Mouse (Mus musculus) Muller cell, postnatal 12 days (primary cell): ENCODE measurements around the gene Prss47.

Source experiments
- DNase-seq: peaks from one replicate; pipeline ENCODE4 v3.0.0-alpha.2; 2015; ENCODE audit errors: inconsistent ontology term

The Prss47 gene

DNA sequence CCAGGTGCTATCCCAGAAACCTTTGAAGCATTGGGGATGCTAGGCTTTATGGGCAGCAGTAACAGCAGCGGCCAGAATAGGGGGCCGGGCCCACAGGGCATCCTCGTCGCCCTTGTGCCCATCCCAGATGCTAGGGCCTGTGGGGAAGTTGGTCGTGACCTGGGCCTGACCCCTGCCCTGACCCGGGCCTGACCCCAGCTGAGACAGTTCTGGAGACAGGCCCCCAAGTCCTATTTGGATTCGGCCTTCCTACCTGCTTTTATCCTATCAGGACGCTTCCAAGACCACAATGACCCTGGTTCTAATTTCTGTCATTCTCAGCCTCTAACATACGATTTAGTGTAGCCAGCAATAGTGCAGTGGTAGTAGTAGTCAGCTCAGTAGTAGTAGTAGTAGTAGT, at the start of gene Prss47:
Gene Prss47, minus strand, starts transcription at position 101 of the 400 bp plus-strand sequence.
- DNase-seq = no peak

DNA sequence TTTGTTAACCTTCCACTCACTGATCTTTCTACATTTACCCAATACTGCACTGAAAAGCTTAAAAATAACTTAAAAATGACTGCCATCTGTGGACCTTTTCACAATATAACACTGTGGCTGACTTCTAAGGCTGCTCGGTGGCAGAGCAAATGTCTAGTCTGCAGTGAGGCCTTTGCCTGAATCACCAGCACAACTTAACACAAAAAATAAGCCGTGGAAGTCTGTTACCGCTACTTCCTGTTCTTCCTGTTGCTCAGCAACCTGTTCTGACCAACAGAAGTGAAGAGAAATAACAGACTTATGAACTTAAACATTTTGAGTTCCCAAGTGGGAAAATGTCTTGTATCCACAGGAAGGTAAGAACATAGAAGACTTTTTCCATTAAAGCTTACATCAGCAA, 48.7 kb upstream of the Prss47 start:
- no peak for DNase-seq

DNA sequence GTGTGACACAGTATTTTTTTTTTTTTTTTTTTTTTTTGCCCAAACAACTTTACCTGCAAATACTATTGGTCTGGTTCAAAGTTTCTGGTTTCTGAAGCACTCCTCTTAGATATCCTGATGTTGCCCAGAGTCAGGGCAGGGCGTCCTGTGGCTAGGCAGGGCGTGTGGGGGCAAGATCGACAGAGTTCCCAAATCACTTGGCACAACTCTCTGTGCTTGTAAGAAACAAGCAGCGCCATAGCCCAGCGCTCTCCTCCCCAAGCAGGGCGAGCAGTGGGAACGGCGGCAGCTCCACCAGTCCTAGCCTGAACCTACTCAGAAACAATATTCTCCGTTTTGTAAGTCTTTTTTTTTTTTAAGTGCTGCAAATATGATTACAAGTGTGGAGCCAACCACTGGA, 48.1 kb upstream of the Prss47 start:
- DNase-seq = no peak

DNA sequence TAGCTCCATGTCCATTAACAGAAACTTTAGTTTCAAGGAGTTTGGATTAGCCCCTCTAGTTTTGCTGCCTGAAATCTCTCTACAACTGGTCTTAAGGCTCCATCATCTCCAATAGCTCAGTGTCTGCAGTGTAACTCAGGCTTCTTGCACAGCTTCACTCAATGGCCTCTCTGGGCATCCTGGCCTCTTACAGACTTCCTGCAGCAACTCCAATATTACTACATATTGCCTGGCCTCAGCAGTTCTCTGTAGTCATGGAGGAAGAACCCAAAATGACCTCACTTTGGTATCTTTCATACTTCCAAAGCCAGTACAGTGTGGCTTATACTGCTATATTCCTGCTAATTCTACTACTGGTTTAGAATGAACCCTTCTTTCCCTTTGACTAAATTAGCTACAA, 44.5 kb upstream of the Prss47 start:
- DNase-seq = no peak

DNA sequence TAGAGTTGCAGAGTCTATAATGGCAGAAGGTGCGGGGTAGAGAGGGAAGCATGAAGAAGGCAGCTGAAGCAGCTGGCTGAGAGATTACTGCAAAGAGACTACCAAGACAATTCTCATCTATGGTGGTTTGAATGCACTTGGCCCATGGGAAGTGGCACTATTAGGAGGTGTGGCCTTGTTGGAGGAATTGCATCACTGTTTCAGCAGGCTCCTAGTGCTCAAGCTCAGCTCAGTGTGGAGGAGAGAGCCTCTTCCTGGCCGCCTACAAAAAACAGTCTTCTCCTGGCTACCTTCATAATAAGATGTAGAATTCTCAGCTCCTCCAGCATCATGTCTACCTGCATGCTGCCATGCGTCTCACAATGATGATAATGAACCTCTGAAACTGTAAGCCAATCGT, 43.4 kb upstream of the Prss47 start:
- no peak for DNase-seq

DNA sequence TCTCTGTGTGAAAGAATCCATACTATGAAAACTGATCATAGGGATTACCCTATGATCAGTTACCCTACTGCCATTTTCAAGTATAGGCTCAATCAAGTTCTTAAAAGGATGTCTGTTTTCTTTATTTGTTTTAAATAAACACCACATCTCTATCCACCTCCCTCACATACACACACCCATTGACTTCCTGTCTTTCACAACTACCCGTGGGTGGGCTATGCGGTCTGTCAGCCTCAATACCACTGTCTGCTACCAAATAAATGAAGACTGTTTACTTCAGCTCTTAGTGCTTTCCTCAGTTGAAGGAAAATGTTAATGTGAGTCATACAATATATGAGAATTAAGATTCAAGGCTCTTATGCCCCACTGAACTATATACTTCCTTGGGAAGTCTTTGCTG, 17.4 kb upstream of the Prss47 start:
- no peak for DNase-seq

DNA sequence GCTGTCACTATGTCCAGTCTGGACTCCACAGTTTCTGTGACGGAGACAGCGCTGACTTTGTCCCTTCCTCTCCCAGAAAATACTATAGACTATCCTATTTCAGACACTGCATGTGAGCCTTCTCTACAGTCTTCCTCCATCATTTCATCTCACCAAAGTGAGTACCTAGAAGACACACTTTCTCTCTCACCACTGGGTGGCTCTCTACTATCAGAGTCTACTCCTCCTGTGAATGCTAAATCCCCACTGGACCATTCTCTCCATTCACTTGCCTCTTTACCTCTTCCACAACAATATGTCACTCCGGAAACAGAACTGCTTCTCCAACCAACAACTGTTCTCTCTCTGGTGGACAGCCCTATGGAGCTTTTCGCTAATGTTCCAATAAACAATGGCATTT, 17.5 kb downstream of the Prss47 start:
- no peak for DNase-seq

DNA sequence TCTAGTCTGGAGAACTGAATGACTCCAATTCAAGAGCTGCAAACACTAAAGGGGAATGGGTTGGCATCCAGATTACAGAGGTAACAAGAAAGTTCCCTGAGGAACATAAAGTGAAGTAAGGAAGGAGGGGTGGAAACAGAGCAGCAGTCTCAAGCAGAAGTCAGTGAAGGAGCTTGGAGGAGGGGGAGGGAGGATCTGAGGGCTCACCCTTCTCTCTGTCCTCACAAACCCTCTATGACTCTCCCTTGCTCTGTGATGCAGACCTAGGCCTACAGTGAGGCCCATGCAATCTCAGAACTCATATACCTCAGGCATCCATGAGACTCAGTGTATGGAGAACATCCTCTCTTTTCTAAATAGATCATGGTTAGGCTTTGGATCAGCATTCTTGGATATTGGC, 19.8 kb downstream of the Prss47 start, which contains the start of gene Spata31d1c:
Gene Spata31d1c, plus strand, starts transcription at position 301 of the 400 bp plus-strand sequence.
- no peak for DNase-seq

DNA sequence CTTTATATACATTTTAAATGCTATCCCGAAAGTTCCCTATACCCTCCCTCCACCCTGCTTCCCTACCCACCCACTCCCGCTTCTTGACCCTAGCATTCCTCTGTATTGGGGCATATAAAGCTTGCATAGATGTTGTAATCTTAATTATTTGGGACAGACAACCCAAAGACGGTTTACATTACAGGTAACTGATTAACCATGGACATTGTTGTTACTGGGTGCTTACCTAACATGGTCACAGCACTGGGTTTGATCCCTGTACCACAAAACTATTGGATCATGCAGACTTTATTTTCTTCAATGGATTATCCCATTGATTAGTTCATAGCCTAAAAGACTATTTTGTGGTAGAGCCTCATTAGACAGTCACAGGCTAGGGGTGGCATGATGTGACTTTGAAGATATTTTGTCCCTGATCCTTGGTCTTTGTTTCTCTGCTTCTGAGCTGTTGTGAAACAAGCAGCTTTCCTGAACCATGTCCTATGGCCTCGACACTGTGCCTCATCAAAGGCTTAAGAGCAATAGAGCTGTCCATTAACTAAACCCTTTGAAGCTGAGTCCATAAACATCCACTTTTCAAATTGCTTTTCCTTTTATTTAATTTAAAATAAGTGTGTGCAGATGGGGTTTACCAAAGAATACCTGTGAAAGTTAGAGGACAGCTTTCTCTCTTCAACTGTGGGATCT, 41.4 kb downstream of the Prss47 start:
- no peak for DNase-seq

DNA sequence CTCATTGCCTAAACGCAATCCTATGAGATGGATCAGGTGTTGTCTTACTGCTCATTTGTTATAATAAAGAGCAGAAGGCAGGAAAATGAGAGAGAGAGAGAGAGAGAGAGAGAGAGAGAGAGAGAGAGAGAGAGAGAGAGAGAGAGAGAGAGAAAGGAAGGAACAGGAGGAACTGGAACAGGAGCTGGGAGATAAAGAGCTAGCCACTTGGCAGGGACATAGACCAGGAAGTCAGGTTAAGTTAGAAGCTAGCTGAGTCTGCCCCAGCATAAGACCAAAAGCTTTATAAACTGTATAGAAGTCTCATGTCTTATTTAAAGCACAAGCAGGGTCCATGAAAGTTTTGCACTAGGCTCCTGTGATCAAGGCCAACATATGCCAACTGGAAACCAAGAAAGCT, 44.6 kb downstream of the Prss47 start:
- no peak for DNase-seq

DNA sequence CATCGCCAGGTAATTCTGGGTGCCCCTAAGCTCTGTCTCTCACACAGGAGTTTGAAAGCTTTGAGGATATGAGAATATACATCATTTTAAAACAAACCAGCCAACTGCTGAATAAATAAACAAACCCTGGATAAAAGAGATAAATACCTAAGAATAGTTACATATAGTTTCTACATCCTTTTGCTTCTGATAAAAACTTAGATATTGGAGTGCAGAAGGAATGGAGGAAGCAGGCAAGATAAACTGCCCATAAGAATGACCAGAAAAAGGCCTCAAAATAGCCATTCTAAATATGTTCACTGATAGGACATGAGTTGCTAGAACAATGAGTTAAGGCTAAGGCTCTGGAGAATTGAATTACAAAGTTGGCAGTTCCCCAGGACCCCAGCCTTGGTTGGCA, 45.8 kb downstream of the Prss47 start:
- DNase-seq = no peak

DNA sequence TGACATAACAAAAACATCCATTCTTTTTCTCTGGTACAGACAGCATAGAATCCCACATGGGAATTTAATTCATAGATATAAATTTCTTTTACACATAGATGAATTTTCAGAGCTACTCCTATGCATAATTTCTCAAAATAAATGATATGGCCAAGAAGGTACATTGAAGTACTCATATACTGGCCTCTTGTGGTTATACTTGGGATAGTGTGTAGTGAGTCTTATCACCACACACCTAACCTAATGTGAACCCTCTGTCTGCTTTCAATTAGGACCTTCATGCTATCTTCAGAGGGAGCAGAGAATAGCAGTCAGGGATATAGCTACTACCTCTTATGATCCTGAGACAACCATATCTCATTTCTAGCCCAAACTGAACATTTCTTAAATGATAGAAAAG, 47.1 kb downstream of the Prss47 start:
- DNase-seq = no peak
